Comparison of ENCODE assay signal across 20 mouse cellular contexts in the genomic region with DNA sequence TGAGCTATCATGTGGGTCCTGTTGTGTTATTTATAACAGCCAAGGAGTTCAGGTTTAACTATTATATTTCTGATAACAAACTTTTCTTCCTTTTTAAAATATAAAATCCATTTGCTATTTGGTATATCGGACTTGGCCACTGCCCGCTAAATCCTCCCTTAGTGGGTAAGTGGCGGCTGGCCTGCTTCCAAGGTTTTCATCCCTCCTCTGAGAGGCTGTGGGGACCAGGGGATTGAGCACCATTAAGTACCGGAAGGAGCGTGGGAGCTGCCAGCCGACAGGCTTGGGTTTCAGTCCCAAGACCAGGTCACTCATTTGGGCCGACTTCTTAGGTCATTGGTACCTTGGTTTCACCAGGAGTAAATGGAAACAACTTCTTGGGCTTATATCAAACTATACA. TPM values are rescaled to one million over a fixed set of nuclear protein-coding genes. Genes with fewer than 3 reads are reported as not detected.
A peak's percentile ranks its signal among the peaks of the same experiment; 100 is the strongest.
DNase-seq lines count a peak whose midpoint lies in the region; ATAC-seq and TF ChIP-seq lines count a peak whose summit lies in the region.
"Had no signal": no experiment of that assay in that cellular context is flagged by ENCODE, and none has a peak within 500 bp of the region (broad histone marks: within the 10 kb centered on the region; RNA-seq: fewer than 3 reads in every experiment).

No protein-coding gene starts in this region.

- no peak overlapping the region for H3K4me3 ChIP-seq in heart, embryonic 16.5 days (ENCODE audit: low read length)
- no peak overlapping the region for H3K4me3 ChIP-seq in lung, adult 2 months (replicated peaks; ENCODE audit: extremely low read depth, low read depth, low read length)
- no peak overlapping the region for H3K4me3 ChIP-seq in lung, embryonic 16.5 days (ENCODE audit: low read length)
- H3K4me3 ChIP-seq: embryonic facial prominence, embryonic 15.5 days; forebrain, embryonic 10.5 days; lung, embryonic 15.5 days; midbrain, embryonic 12.5 days; myocyte; stomach, embryonic 15.5 days had no signal

- H3K4me1 ChIP-seq in heart, embryonic 16.5 days (ENCODE audit: control insufficient read depth, insufficient read depth, low read length): peaks cover 32% of the 10 kb centered on the region
- H3K4me1 ChIP-seq in lung, adult 2 months (ENCODE audit: control insufficient read depth, insufficient read depth, low read length): peaks cover 9% of the 10 kb centered on the region
- peaks cover 25% of the 10 kb centered on the region for H3K4me1 ChIP-seq in lung, embryonic 16.5 days (replicated peaks; ENCODE audit: control insufficient read depth, insufficient read depth, low read length)

- 0 out of 2 replicates have a peak overlapping the region, but pooled peaks have one; percentile 6 for H3K4me2 ChIP-seq in heart, embryonic 16.5 days (ENCODE audit: low read depth, low read length)
- H3K4me2 ChIP-seq in lung, embryonic 16.5 days (ENCODE audit: low read depth, low read length): no peak overlapping the region
- H3K4me2 ChIP-seq: embryonic facial prominence, embryonic 15.5 days; lung, embryonic 15.5 days; midbrain, embryonic 12.5 days; stomach, embryonic 15.5 days had no signal

- no peaks in the 10 kb centered on the region for H3K9me3 ChIP-seq in heart, embryonic 16.5 days (replicated peaks; ENCODE audit: control insufficient read depth, low read length)
- H3K9me3 ChIP-seq in lung, embryonic 16.5 days (ENCODE audit: control insufficient read depth, low read length): no peaks in the 10 kb centered on the region
- H3K9me3 ChIP-seq: embryonic facial prominence, embryonic 15.5 days; forebrain, embryonic 10.5 days; lung, embryonic 15.5 days; midbrain, embryonic 12.5 days; stomach, embryonic 15.5 days had no signal

- H3K36me3 ChIP-seq in heart, embryonic 16.5 days (ENCODE audit: control insufficient read depth, insufficient read depth): no peaks in the 10 kb centered on the region
- no peaks in the 10 kb centered on the region for H3K36me3 ChIP-seq in lung, embryonic 16.5 days (ENCODE audit: control insufficient read depth, insufficient read depth, low read length)
- H3K36me3 ChIP-seq: embryonic facial prominence, embryonic 15.5 days; forebrain, embryonic 10.5 days; lung, embryonic 15.5 days; midbrain, embryonic 12.5 days; stomach, embryonic 15.5 days had no signal

- ATAC-seq in heart, embryonic 16.5 days (replicated peaks; ENCODE audit: extremely low read depth, insufficient read depth, low FRiP score): no peak
- ATAC-seq in lung, embryonic 16.5 days (ENCODE audit: low read depth): 0 out of 2 replicates have a peak, but pooled peaks have one; percentile 48

- no peak for TF ChIP-seq POLR2A in lung, adult 2 months (IDR thresholded peaks at IDR 0.05; ENCODE audit: borderline replicate concordance, extremely low read depth, low read depth, low read length)
- TF ChIP-seq POLR2A in brain, embryonic 14.5 days (IDR thresholded peaks at IDR 0.05; ENCODE audit: borderline replicate concordance, extremely low read depth, insufficient read depth, insufficient read length, poor library complexity, severe bottlenecking): no peak

- 33% methylated on average over 7 of the region's 7 CpGs for WGBS in heart, embryonic 16.5 days
- 65% methylated on average over 7 of the region's 7 CpGs for WGBS in lung, adult 2 months
- 47% methylated on average over 7 of the region's 7 CpGs for WGBS in lung, embryonic 16.5 days

- no peak overlapping the region for H3K27ac ChIP-seq in heart, embryonic 16.5 days (ENCODE audit: low read length)
- no peak overlapping the region for H3K27ac ChIP-seq in lung, embryonic 16.5 days (ENCODE audit: low read length)
- H3K27ac ChIP-seq: embryonic facial prominence, embryonic 15.5 days; forebrain, embryonic 10.5 days; lung, embryonic 15.5 days; midbrain, embryonic 12.5 days; stomach, embryonic 15.5 days had no signal

- intact Hi-C loops in heart, postnatal 14 days (cut with DNase I): no loop called here

- no peak for TF ChIP-seq CTCF in lung, adult 2 months (IDR thresholded peaks at IDR 0.05; ENCODE audit: insufficient read depth, low read length)
- no peak for TF ChIP-seq CTCF in brain, embryonic 14.5 days (IDR thresholded peaks at IDR 0.05; ENCODE audit: borderline replicate concordance, extremely low read depth, insufficient read depth, insufficient read length)

- H3K27me3 ChIP-seq in heart, embryonic 16.5 days (ENCODE audit: control insufficient read depth, insufficient read depth, low read length): no peaks in the 10 kb centered on the region
- no peaks in the 10 kb centered on the region for H3K27me3 ChIP-seq in lung, embryonic 16.5 days (ENCODE audit: control insufficient read depth, insufficient read depth, low read depth, low read length)
- H3K27me3 ChIP-seq: embryonic facial prominence, embryonic 15.5 days; lung, embryonic 15.5 days; midbrain, embryonic 12.5 days; stomach, embryonic 15.5 days had no signal

- DNase-seq in heart, postnatal 14 days: no peak
- peak; percentile 20 to 29 for DNase-seq in lung, adult 18-20 months
- DNase-seq in lung, adult 2 months: no peak
- DNase-seq in brain, embryonic 14.5 days (ENCODE audit: low read depth): peak; percentile 73
- DNase-seq in frontal cortex, adult 2 months (ENCODE audit: extremely low spot score in 1 of 2, low spot score in 1 of 2): no peak
- DNase-seq: adrenal gland, postnatal 25 days; cerebellum, adult 8-10 months; embryo, embryonic 11 days; gastrocnemius, postnatal 14 days; heart, postnatal 36 days; kidney, adult 18-20 months; layer of hippocampus, postnatal 36 days had no signal

- H3K9ac ChIP-seq in heart, embryonic 16.5 days (ENCODE audit: low read length): no peak overlapping the region
- no peak overlapping the region for H3K9ac ChIP-seq in lung, embryonic 16.5 days (ENCODE audit: low read length)
- H3K9ac ChIP-seq: embryonic facial prominence, embryonic 15.5 days; lung, embryonic 15.5 days; midbrain, embryonic 12.5 days; stomach, embryonic 15.5 days had no signal

RNA-seq across cellular contexts. Expression of a gene that starts 10.5 kb away (rescaled TPM):
- polyA plus RNA-seq in heart, embryonic 16.5 days (2015; fragmentation: Nextera tagmentation; extraction: Ambion mirVana): 15.4 and 20.3 TPM in 2 replicates
- total RNA-seq in heart, postnatal 14 days (2021): 10 to 100 TPM; 43.0 to 47.2 TPM
- polyA plus RNA-seq in lung, adult 2 months (2012; rRNA removed): 29.0 and 45.2 TPM in 2 replicates
- polyA plus RNA-seq in brain, embryonic 14.5 days (2012; rRNA removed): 11.0 and 13.9 TPM in 2 replicates
- polyA plus RNA-seq in lung, embryonic 16.5 days (2015; fragmentation: Nextera tagmentation; extraction: Ambion mirVana): 16.2 and 24.5 TPM in 2 replicates
- polyA plus RNA-seq in frontal cortex, adult 2 months (2012; rRNA removed): 50.3 and 51.1 TPM in 2 replicates

Comparison
In these comparisons a context has a peak if more than half of its experiments do, and no peak if none do; other contexts are left out.
1. DNase-seq: peak in lung, adult 18-20 months (2 of 2) and brain, embryonic 14.5 days (single experiment); none in heart, postnatal 14 days (0 of 2), lung, adult 2 months (single experiment) and frontal cortex, adult 2 months (0 of 2).